Mouse (Mus musculus) forebrain, embryonic 14.5 days (tissue): ENCODE results near the gene Homer1. TPM values are rescaled to one million over a fixed set of nuclear protein-coding genes. Genes with fewer than 3 reads are reported as not detected.

Source experiments
- ATAC-seq: fragments of 200-750 bp; cut with Nextera tagmentation; 2 replicates; pipeline ENCODE4 v1.8.0; 2017; ENCODE audit warnings: mild to moderate bottlenecking, moderate library complexity
- DNase-seq: peaks from one replicate; pipeline ENCODE4 v3.0.0-alpha.2; 2015; ENCODE audit warnings: low spot score
- H3K27ac ChIP-seq: fragments of 300-500 bp; sonication (generic); 2 replicates; pipeline ENCODE4 v1.5.1; 2014; ENCODE audit warnings: low read depth, mild to moderate bottlenecking, control low read depth, low read length, moderate library complexity
- H3K27me3 ChIP-seq: fragments of 300-500 bp; sonication (generic); replicated peaks from 2 replicates; pipeline ENCODE4 v1.6.1; 2014; ENCODE audit warnings: low read length, control low read depth, mixed read lengths; ENCODE audit not compliant: control insufficient read depth, insufficient read depth
- H3K36me3 ChIP-seq: fragments of 300-500 bp; sonication (generic); 2 replicates; pipeline ENCODE4 v1.6.1; 2014; ENCODE audit warnings: low read length, control low read depth; ENCODE audit not compliant: control insufficient read depth, insufficient read depth
- H3K4me1 ChIP-seq: fragments of 300-500 bp; sonication (generic); 2 replicates; pipeline ENCODE4 v1.6.1; 2014; ENCODE audit warnings: antibody characterized with exemption, low read length, control low read depth; ENCODE audit not compliant: control insufficient read depth, insufficient read depth
- H3K4me2 ChIP-seq: fragments of 300-500 bp; sonication (generic); 2 replicates; pipeline ENCODE4 v1.6.1; 2014; ENCODE audit warnings: mild to moderate bottlenecking, control low read depth, low read length
- H3K4me3 ChIP-seq: fragments of 300-500 bp; sonication (generic); 2 replicates; pipeline ENCODE4 v1.5.1; 2014; ENCODE audit warnings: low read depth, low read length, control low read depth
- H3K9ac ChIP-seq: fragments of 300-500 bp; sonication (generic); 2 replicates; pipeline ENCODE4 v1.6.1; 2014; ENCODE audit warnings: mild to moderate bottlenecking, low read length, control low read depth, moderate library complexity
- H3K9me3 ChIP-seq: fragments of 300-500 bp; sonication (generic); replicated peaks from 2 replicates; pipeline ENCODE4 v1.6.1; 2016; ENCODE audit warnings: low read length, control low read depth, mixed read lengths; ENCODE audit not compliant: control insufficient read depth
- WGBS: fragments of 180-500 bp; shearing (Covaris S2); extraction: QIAGEN DNeasy Blood & Tissue Kit; methylation state at CpG from one replicate; pipeline ENCODE4 v1.1.7; 2014; 5-methylcytosine and 5-hydroxymethylcytosine counted together
- polyA plus RNA-seq: library from polyadenylated mRNA; unstranded; fragments of >200 nt; fragmentation: Nextera tagmentation; extraction: Ambion mirVana; gene quantifications from 2 replicates; pipeline ENCODE4 v1.2.1, GENCODE M21; 2014

Gene Homer1
- polyA plus RNA-seq, result 14.5 and 16.8 TPM in 2 replicates

- peaks cover 2% of the 10 kb centered on the region; the same call in 1 of the 2 replicates for H3K4me1 ChIP-seq
- WGBS, result 64% methylated on average over 5 of the region's 5 CpGs
- no peak within 1 kb of the TSS for H3K27ac ChIP-seq
- no peaks in the 10 kb centered on the region for H3K9me3 ChIP-seq
- H3K27me3 ChIP-seq, result no peaks in the 10 kb centered on the region
- no peaks in the 10 kb centered on the region for H3K36me3 ChIP-seq
- no peak within 1 kb of the TSS for H3K9ac ChIP-seq
- ATAC-seq, result no peak
- H3K4me3 ChIP-seq, result no peak within 1 kb of the TSS
- no peak for DNase-seq
- no peak within 1 kb of the TSS for H3K4me2 ChIP-seq
Observed at GRCm38 (mm10) chr13:93299316-93299715, at the start of gene Homer1. Gene Homer1, plus strand, starts transcription at chr13:93299635.

GRCm38 (mm10) chr13:93251732-93252131, 47.7 kb upstream of the Homer1 start:
- H3K4me3 ChIP-seq, result no peak overlapping the region
- H3K36me3 ChIP-seq, result no peaks in the 10 kb centered on the region
- H3K27me3 ChIP-seq, result no peaks in the 10 kb centered on the region
- no peak overlapping the region for H3K4me2 ChIP-seq
- no peak overlapping the region for H3K9ac ChIP-seq
- no peaks in the 10 kb centered on the region for H3K4me1 ChIP-seq
- no peak for ATAC-seq
- no peaks in the 10 kb centered on the region for H3K9me3 ChIP-seq
- DNase-seq, result no peak
- H3K27ac ChIP-seq, result no peak overlapping the region
- WGBS, result 86% methylated on average over 6 of the region's 6 CpGs

GRCm38 (mm10) chr13:93252175-93252574, 47.3 kb upstream of the Homer1 start:
- Histone ChIP-seq H3K9me3 (no peaks in the 10 kb centered on the region), H3K9ac (no peak overlapping the region), H3K27ac (no peak overlapping the region), H3K36me3 (no peaks in the 10 kb centered on the region), H3K27me3 (no peaks in the 10 kb centered on the region), H3K4me3 (no peak overlapping the region), H3K4me2 (no peak overlapping the region), H3K4me1 (no peaks in the 10 kb centered on the region)
- WGBS, result 74% methylated on average over 10 of the region's 10 CpGs
- no peak for DNase-seq
- ATAC-seq, result no peak

- Histone ChIP-seq H3K27ac (no peak overlapping the region), H3K9me3 (no peaks in the 10 kb centered on the region), H3K4me1 (no peaks in the 10 kb centered on the region), H3K4me2 (no peak overlapping the region), H3K27me3 (no peaks in the 10 kb centered on the region), H3K36me3 (no peaks in the 10 kb centered on the region), H3K4me3 (no peak overlapping the region), H3K9ac (no peak overlapping the region)
- ATAC-seq (no peak), DNase-seq (no peak)
- 83% methylated on average over 5 of the region's 5 CpGs for WGBS
Observed at GRCm38 (mm10) chr13:93252941-93253340, 46.5 kb upstream of the Homer1 start.

GRCm38 (mm10) chr13:93267151-93267550, 32.3 kb upstream of the Homer1 start:
- Histone ChIP-seq H3K4me1 (no peaks in the 10 kb centered on the region), H3K27ac (no peak overlapping the region), H3K9ac (no peak overlapping the region), H3K27me3 (no peaks in the 10 kb centered on the region), H3K36me3 (no peaks in the 10 kb centered on the region), H3K4me3 (no peak overlapping the region), H3K4me2 (no peak overlapping the region), H3K9me3 (no peaks in the 10 kb centered on the region)
- WGBS, result 92% methylated on average over 2 of the region's 2 CpGs
- ATAC-seq (no peak), DNase-seq (no peak)

- Histone ChIP-seq H3K9ac (no peak overlapping the region), H3K4me3 (no peak overlapping the region), H3K27ac (no peak overlapping the region), H3K36me3 (no peaks in the 10 kb centered on the region), H3K9me3 (no peaks in the 10 kb centered on the region), H3K4me1 (peaks cover 3% of the 10 kb centered on the region), H3K27me3 (no peaks in the 10 kb centered on the region), H3K4me2 (no peak overlapping the region)
- WGBS, result 95% methylated on average over 5 of the region's 5 CpGs
- ATAC-seq (no peak), DNase-seq (no peak)
Observed at GRCm38 (mm10) chr13:93300581-93300980, 1.1 kb downstream of the Homer1 start.

GRCm38 (mm10) chr13:93301060-93301459, 1.6 kb downstream of the Homer1 start:
- H3K9ac ChIP-seq, result no peak overlapping the region
- DNase-seq, result no peak
- no peak overlapping the region for H3K4me3 ChIP-seq
- H3K9me3 ChIP-seq, result no peaks in the 10 kb centered on the region
- no peak overlapping the region for H3K27ac ChIP-seq
- H3K4me2 ChIP-seq, result no peak overlapping the region
- H3K27me3 ChIP-seq, result no peaks in the 10 kb centered on the region
- H3K4me1 ChIP-seq, result peaks cover 7% of the 10 kb centered on the region
- ATAC-seq, result no peak
- no peaks in the 10 kb centered on the region for H3K36me3 ChIP-seq
- WGBS, result 85% methylated on average over 2 of the region's 2 CpGs

GRCm38 (mm10) chr13:93302846-93303562, 3.6 kb downstream of the Homer1 start:
- H3K27me3 ChIP-seq, result no peaks in the 10 kb centered on the region
- peak; percentile 10 for DNase-seq
- peak overlapping the region; percentile 97 for H3K27ac ChIP-seq
- H3K4me3 ChIP-seq, result peak overlapping the region; percentile 80
- peak; percentile 61 for ATAC-seq
- peak overlapping the region; percentile 91 for H3K9ac ChIP-seq
- peak overlapping the region; percentile 72 for H3K4me2 ChIP-seq
- no peaks in the 10 kb centered on the region for H3K9me3 ChIP-seq
- no peaks in the 10 kb centered on the region for H3K36me3 ChIP-seq
- peaks cover 19% of the 10 kb centered on the region for H3K4me1 ChIP-seq
- 10% methylated on average over 19 of the region's 19 CpGs for WGBS

GRCm38 (mm10) chr13:93303563-93304250, 4.3 kb downstream of the Homer1 start:
- ATAC-seq (peak; percentile 97), DNase-seq (peak; percentile 98)
- under 1% methylated on average over 40 of the region's 90 CpGs for WGBS
- Histone ChIP-seq H3K9ac (peak overlapping the region; percentile 91), H3K9me3 (no peaks in the 10 kb centered on the region), H3K27me3 (no peaks in the 10 kb centered on the region), H3K4me2 (peak overlapping the region; percentile 72), H3K36me3 (no peaks in the 10 kb centered on the region), H3K27ac (peak overlapping the region; percentile 97), H3K4me3 (peak overlapping the region; percentile 80), H3K4me1 (peaks cover 26% of the 10 kb centered on the region)
